Mouse (Mus musculus) erythroblast, embryonic 14.5 days (primary cell): ENCODE results near the gene Crtc1. TPM values are rescaled to one million over a fixed set of nuclear protein-coding genes. Genes with fewer than 3 reads are reported as not detected.
A peak's percentile ranks its signal among the peaks of the same experiment; 100 is the strongest.

Source experiments
- H3K27me3 ChIP-seq: 2 replicates; pipeline ENCODE4 v1.6.1; 2012; ENCODE audit warnings: inconsistent platforms; ENCODE audit not compliant: control insufficient read depth
- H3K36me3 ChIP-seq: 2 replicates; pipeline ENCODE4 v1.6.1; 2012; ENCODE audit warnings: mild to moderate bottlenecking, inconsistent platforms; ENCODE audit not compliant: control insufficient read depth
- H3K4me1 ChIP-seq: 2 replicates; pipeline ENCODE4 v1.6.1; 2012; ENCODE audit warnings: inconsistent platforms; ENCODE audit not compliant: control insufficient read depth
- H3K4me3 ChIP-seq: replicated peaks from 2 replicates; pipeline ENCODE3; 2012; ENCODE audit warnings: moderate library complexity, mild to moderate bottlenecking, inconsistent platforms
- H3K9me3 ChIP-seq: 2 replicates; pipeline ENCODE4 v1.6.1; 2012; ENCODE audit warnings: low read length, inconsistent platforms, mixed read lengths; ENCODE audit not compliant: control insufficient read depth
- GATA1 ChIP-seq: IDR thresholded peaks from 2 replicates; pipeline ENCODE4 v1.6.1; 2012; ENCODE audit warnings: low read length, inconsistent platforms, mixed read lengths
- TAL1 ChIP-seq: IDR thresholded peaks from 3 replicates; pipeline ENCODE4 v1.6.1; 2012; ENCODE audit warnings: low read length, inconsistent platforms, mixed read lengths
- polyA plus RNA-seq: library from polyadenylated mRNA; stranded (reverse); fragments of >175 nt; gene quantifications from 2 replicates; pipeline ENCODE4 v1.2.3, GENCODE M21; 2012

The Crtc1 gene
- 1.8 and 2.1 TPM in 2 replicates for polyA plus RNA-seq

DNA sequence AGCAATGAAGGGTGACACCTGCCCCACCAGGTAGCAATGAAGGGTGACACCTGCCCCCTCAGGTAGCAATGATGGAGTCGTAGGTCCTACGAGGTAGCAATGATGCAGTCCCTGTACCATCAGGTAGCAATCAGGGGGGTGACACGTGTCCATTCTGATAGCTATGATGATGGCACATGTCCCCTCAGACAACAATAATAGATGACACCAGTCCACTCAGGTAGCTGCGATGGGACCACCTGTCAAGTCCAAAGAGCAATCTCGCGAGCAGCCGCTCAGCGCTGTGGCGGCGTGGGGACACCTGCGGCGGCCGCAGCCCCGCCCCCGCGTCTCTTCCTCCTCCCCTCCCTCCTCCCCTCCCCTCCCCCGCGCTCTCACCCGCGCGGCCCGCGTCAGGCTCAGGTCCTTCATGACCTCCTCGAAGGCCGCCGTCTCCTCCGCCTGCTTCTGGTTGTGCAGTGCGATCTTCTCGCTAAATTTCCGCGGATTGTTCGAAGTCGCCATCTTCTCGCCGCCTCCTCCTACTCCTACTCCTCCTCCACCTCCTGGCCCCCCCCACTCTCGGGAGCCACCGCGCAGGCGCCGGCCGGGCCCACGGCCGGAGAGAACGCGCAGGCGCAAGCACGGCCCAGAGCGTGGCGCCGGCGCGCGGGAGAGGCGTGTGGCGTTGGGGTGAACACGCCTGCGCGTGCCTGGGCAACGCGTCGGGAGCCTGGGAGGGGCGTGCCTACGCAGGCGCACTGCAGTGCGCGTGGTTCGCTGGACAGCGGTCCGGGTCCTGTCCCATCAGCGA lies at the start of gene Crtc1:
TSS of gene Crtc1 (minus strand) at position 525 of the 793 bp plus-strand sequence.
- Histone ChIP-seq H3K36me3 (peaks cover 7% of the 10 kb centered on the region), H3K4me3 (peak within 1 kb of the TSS; percentile 67), H3K9me3 (no peaks in the 10 kb centered on the region), H3K27me3 (no peaks in the 10 kb centered on the region), H3K4me1 (peaks cover 85% of the 10 kb centered on the region)
- TF ChIP-seq TAL1 = no peak
- no peak for TF ChIP-seq GATA1

DNA sequence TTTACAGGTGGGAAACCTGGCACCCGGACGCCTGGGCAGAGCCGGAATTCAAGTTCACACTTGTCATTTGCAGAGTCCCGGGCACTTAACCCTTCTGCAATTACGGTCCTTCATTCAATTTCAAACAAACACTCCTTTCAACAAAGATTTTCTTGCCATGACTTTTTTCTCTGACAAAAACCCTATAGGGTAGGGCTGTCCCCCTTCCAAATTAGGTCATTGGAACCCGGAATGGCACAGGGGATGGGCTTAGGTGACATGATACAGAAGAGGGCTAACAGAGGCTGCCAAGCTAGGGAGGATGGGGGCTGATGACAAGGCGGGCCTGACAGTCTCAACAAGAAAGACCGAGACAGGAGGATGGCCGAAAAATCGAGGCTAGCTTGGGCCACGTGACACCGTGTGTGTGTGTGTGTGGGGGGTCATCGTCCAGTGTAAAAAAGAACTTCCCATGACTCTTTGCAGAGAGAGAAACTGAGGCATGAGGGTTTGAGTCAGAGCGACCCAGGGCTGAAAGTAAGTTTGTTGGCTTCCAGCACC lies 49.6 kb upstream of the Crtc1 start:
- Histone ChIP-seq H3K27me3 (peaks cover 100% of the 10 kb centered on the region), H3K4me3 (no peak overlapping the region), H3K9me3 (peaks cover 48% of the 10 kb centered on the region; the same call in 1 of the 2 replicates), H3K36me3 (no peaks in the 10 kb centered on the region), H3K4me1 (peaks cover 19% of the 10 kb centered on the region)
- TF ChIP-seq GATA1 = no peak
- no peak for TF ChIP-seq TAL1

DNA sequence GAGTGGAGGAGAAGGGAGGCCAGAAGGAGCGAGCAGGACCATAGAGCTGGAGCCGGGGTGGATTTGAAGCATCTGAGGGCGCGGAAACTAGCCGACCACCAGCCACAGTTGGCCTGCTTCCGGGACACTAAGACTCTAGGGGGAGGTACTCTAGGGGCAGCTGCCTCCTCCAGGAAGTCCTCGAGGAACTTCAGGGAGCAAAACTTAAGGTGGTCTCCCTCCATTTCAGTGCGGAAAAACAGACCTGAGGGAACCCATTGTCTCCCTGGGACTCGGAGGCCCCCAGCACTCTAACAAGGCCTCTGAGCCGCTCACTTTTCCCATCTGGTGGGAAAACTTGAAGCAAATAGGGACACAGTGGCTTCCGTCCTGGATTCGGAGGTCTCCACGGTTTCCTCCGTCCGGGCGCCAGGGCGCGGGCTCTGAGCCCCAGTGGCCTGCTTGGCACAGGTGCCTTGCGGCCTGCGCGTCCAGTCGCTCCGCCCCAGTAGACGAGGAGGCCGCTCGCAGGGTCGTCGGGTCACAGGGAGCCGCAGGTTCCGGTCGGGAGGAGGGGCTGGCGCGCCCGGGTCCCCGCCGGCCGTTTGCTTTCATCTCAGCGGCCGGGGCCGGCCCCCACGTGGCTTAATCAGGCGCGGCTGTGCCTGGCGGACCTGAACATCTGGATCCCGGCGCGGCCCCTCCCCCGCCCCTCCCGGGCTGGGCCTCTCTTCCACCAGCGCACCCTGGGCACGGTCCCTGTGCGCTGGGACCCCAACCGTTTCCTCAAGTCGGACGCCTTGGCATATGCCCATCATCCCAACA lies 48.8 kb upstream of the Crtc1 start:
- TF ChIP-seq GATA1 = no peak
- no peak for TF ChIP-seq TAL1
- Histone ChIP-seq H3K9me3 (peaks cover 40% of the 10 kb centered on the region; the same call in 1 of the 2 replicates), H3K27me3 (peaks cover 100% of the 10 kb centered on the region), H3K36me3 (no peaks in the 10 kb centered on the region), H3K4me3 (no peak overlapping the region), H3K4me1 (peaks cover 13% of the 10 kb centered on the region)

DNA sequence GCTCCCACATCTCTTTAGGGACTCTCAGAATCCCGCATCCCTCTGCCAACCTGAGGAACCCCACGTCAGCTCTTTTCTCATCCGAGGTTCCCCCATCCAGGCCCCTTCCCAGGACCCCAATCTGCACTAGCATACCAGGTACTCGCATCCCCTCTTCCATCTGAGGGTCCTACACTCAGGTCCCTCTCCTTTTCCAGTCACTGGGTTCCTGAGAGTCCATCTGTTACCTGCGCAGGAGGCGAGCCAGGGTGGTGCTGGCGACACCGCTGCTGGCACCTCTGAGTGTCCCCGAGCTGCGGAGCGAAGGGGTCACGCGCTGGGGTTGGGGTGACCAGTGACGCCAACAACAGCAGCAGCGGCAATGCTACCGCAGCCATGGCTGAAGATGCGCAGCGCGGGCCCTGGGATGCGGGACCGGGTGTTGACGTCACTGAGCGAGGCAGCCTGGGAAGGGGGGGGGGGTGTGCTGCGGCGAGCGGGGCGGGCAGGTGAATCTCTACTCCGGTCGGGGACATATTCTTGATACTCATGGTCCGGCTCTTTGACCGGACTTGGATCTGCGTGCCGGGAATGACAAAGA lies 47.7 kb upstream of the Crtc1 start, which contains the start of gene Tmem59l:
TSS of gene Tmem59l (minus strand) at position 418 of the 580 bp plus-strand sequence.
- Histone ChIP-seq H3K4me3 (no peak within 1 kb of the TSS), H3K36me3 (no peaks in the 10 kb centered on the region), H3K4me1 (peaks cover 8% of the 10 kb centered on the region), H3K9me3 (peaks cover 35% of the 10 kb centered on the region; the same call in 1 of the 2 replicates), H3K27me3 (peaks cover 100% of the 10 kb centered on the region)
- TF ChIP-seq GATA1 = no peak
- no peak for TF ChIP-seq TAL1

DNA sequence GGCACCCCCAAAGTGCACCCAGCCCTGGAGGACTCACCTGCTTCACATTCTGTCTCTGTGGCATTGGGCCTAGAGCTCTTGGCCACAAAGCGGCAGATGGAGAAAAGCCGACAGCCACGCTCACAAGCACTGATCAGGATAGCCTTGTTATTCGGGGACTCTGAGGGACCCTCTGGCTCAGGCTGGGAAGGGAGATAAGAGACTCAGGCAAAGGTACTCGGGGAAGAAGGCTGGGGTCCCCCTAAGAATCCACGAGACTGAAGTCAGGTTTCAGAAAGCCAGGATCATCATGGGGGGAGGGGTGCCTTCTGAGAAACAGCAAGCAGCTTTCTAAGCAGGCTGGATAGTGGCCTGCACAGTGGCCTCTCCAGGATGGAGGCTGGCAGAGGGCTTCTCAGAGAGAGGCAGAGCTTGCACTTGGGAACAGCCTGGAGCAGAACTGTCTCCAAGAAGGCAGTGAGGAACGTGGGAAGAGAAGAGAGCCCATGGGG lies 46.9 kb upstream of the Crtc1 start:
- Histone ChIP-seq H3K36me3 (no peaks in the 10 kb centered on the region), H3K27me3 (peaks cover 100% of the 10 kb centered on the region), H3K4me1 (peaks cover 8% of the 10 kb centered on the region), H3K9me3 (peaks cover 33% of the 10 kb centered on the region; the same call in 1 of the 2 replicates), H3K4me3 (no peak overlapping the region)
- no peak for TF ChIP-seq TAL1
- no peak for TF ChIP-seq GATA1

DNA sequence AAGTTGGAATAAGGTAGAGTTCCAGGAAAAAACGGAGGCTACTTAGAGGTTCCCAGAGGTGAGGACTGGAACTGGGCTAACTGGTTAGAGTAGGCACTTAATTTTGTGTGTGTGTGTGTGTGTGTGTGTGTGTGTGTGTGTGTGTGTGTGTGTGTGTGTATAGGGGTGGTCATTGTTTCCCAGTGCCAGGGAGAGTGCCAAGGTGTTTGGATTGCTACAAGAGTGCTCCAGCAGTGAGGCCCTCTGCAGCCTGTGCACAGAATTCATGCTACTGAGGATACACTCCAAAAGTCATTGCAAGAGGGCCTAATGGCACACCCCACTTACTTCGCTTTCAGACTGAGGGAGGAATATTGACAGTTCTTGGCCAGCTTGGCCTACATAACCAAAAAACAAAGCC lies 43.6 kb upstream of the Crtc1 start:
- peaks cover 10% of the 10 kb centered on the region for H3K4me1 ChIP-seq
- no peaks in the 10 kb centered on the region for H3K36me3 ChIP-seq
- TF ChIP-seq GATA1 (no peak), TAL1 (no peak)

DNA sequence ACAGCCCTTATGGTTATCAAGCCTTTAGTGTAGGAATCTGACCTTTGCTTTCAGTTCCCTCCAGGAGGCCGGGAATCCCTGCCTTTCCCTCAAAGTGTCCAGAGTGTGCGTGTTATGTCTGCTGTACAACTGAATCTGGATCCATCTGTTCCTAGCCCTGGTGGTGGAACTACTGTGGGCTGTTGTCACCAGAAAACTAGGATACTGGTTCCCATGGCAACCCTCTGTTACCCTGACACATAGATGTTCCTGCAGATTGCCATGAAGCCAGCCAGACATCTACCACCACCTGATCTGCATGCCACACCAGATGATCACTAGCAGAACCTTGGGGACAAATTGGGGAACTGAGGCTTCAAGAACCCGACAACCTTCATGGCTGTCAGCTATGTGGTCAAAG lies 42.5 kb upstream of the Crtc1 start:
- Histone ChIP-seq H3K27me3 (peaks cover 91% of the 10 kb centered on the region), H3K9me3 (peaks cover 3% of the 10 kb centered on the region; the same call in 1 of the 2 replicates), H3K4me1 (peaks cover 20% of the 10 kb centered on the region), H3K4me3 (no peak overlapping the region), H3K36me3 (no peaks in the 10 kb centered on the region)
- TF ChIP-seq GATA1 (no peak), TAL1 (no peak)

More for the DNA sequence above, 43.6 kb upstream of the Crtc1 start:
- H3K27me3 ChIP-seq = peaks cover 97% of the 10 kb centered on the region
- H3K4me3 ChIP-seq = no peak overlapping the region
- H3K9me3 ChIP-seq = peaks cover 8% of the 10 kb centered on the region; the same call in 1 of the 2 replicates

DNA sequence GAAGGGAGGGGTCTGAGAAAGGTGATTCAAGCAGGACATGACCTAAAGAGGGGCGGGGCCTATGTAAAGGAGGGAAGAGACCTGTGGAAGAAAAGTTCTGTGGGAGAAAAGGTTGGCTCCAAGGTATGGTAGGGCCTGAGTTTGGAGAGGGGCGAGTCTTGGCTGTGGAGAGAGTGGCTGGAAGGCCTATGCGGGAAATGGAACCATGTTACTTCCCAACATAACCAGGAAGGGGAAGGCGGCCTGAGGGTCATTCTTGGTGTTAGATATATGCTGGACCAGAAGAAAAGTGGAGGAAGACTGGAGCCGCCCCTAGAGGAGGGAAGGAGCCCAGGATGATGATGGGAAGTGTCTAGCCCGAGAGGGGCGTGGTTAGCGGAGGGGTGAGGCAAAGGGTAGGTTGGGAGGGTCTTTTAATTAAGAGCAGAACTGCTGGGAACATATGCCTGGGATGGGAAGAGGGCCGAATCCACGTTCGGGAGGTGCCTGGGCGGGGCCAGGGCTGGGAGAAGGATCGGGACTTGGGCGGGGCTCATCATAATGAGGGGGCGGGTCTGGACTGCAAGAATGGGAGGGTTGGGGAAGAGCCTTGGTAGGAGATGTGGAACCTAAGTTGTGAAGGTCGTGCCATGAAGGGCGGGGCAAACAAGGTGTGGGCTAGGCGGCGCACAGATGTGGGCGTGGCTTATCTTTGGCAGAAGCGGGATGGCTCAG lies 38.0 kb upstream of the Crtc1 start:
- Histone ChIP-seq H3K4me1 (peaks cover 45% of the 10 kb centered on the region), H3K4me3 (peak overlapping the region; percentile 73), H3K9me3 (no peaks in the 10 kb centered on the region), H3K36me3 (peaks cover 23% of the 10 kb centered on the region), H3K27me3 (peaks cover 47% of the 10 kb centered on the region)
- TF ChIP-seq TAL1 (no peak; the same call in 2 of the 3 replicates), GATA1 (no peak)
